Mouse (Mus musculus) intestine, postnatal 0 days (tissue): ENCODE measurements around the gene Mogs. TPM values are rescaled to one million over a fixed set of nuclear protein-coding genes. Genes with fewer than 3 reads are reported as not detected.

Source experiments
- ATAC-seq: fragments of 200-750 bp; cut with Nextera tagmentation; 2 replicates; pipeline ENCODE4 v1.8.0; 2017; ENCODE audit warnings: mild to moderate bottlenecking, moderate TSS enrichment, moderate library complexity
- H3K27ac ChIP-seq: fragments of 300-500 bp; sonication (generic); 2 replicates; pipeline ENCODE4 v1.5.1; 2014; ENCODE audit warnings: mild to moderate bottlenecking, low read depth, low read length, moderate library complexity
- H3K27me3 ChIP-seq: fragments of 300-500 bp; sonication (generic); replicated peaks from 2 replicates; pipeline ENCODE4 v1.6.1; 2014; ENCODE audit warnings: low read length, mixed read lengths; ENCODE audit not compliant: control insufficient read depth, insufficient read depth
- H3K36me3 ChIP-seq: fragments of 300-500 bp; sonication (generic); 2 replicates; pipeline ENCODE4 v1.6.1; 2014; ENCODE audit warnings: mild to moderate bottlenecking, moderate library complexity; ENCODE audit not compliant: control insufficient read depth, insufficient read depth
- H3K4me1 ChIP-seq: fragments of 300-500 bp; sonication (generic); replicated peaks from 2 replicates; pipeline ENCODE4 v1.6.1; 2014; ENCODE audit warnings: antibody characterized with exemption, low read length, mixed read lengths; ENCODE audit not compliant: control insufficient read depth, insufficient read depth
- H3K4me2 ChIP-seq: fragments of 300-500 bp; sonication (generic); replicated peaks from 2 replicates; pipeline ENCODE4 v1.6.1; 2014; ENCODE audit warnings: low read depth, mild to moderate bottlenecking, moderate library complexity
- H3K4me3 ChIP-seq: fragments of 300-500 bp; sonication (generic); 2 replicates; pipeline ENCODE4 v1.5.1; 2014; ENCODE audit warnings: low read depth, low read length
- H3K9ac ChIP-seq: fragments of 300-500 bp; sonication (generic); 2 replicates; pipeline ENCODE4 v1.6.1; 2014; ENCODE audit warnings: mild to moderate bottlenecking, low read depth, low read length
- H3K9me3 ChIP-seq: fragments of 300-500 bp; sonication (generic); 2 replicates; pipeline ENCODE4 v1.6.1; 2016; ENCODE audit warnings: mixed run types; ENCODE audit not compliant: control insufficient read depth
- CTCF ChIP-seq: sonication (generic); IDR thresholded peaks from 2 replicates; pipeline ENCODE4 v1.5.1; 2016; ENCODE audit warnings: low read depth, mild to moderate bottlenecking, control low read depth, antibody characterized with exemption, moderate library complexity
- WGBS: fragments of 180-500 bp; shearing (Covaris S2); extraction: QIAGEN DNeasy Blood & Tissue Kit; methylation state at CpG from one replicate; pipeline ENCODE4 v1.1.7; 2014; 5-methylcytosine and 5-hydroxymethylcytosine counted together
- polyA plus RNA-seq: library from polyadenylated mRNA; unstranded; fragments of >200 nt; fragmentation: Nextera tagmentation; extraction: Ambion mirVana; gene quantifications from 2 replicates; pipeline ENCODE4 v1.2.1, GENCODE M21; 2015

Gene Mogs
- polyA plus RNA-seq, 1 experiment from 2014 or later: 20.9 TPM

DNA sequence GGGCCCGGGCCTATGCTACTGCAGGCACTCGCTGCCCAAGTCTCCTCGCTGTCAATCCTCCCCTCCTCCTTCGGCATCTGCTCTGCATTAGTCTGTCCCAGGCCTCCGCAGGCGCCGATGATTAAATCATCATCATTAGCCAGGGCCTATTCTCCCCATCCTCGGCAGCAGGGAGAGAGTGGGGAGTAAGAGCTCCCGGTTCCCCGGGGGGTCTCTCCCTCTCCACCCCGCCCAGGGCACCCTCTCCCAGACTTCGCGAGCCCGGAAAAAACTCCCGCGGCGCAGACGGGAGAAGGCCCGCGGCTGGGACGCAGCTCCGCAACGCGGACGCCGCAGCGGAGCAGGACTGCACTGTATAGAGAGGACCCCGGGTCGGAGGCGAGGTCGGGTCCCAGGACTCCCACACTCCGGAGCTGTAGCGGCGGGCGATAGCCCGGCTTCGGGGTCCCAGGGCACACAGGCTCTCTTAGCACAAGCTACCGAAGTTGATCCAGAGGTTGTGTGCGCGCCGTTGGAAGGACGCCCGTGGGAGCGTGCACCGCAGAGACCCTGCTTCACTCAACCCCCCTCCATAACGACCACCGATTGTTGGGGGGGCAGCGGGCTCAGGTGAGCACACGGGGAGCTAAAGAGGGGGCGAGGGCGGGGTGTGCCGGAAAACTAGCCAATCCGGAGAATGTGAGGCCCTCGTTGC is 37.5 kb upstream of the Mogs start, which contains the start of gene Pcgf1:
Gene Pcgf1 (plus strand): TSS at position 240 of the 694 bp plus-strand sequence.
- Histone ChIP-seq H3K9ac (peak within 1 kb of the TSS; percentile 47), H3K4me2 (peak within 1 kb of the TSS; percentile 98), H3K36me3 (peaks cover 21% of the 10 kb centered on the region; the same call in 1 of the 2 replicates), H3K27ac (peak within 1 kb of the TSS; percentile 74; the same call in 1 of the 2 replicates), H3K9me3 (no peaks in the 10 kb centered on the region), H3K27me3 (peaks cover 38% of the 10 kb centered on the region), H3K4me1 (0 out of 2 replicates have a peak, but pooled peaks cover 3% of the 10 kb centered on the region), H3K4me3 (peak within 1 kb of the TSS; percentile 61)
- peak; percentile 28 for ATAC-seq
- under 1% methylated on average over 54 of the region's 54 CpGs for WGBS
- no peak for TF ChIP-seq CTCF

GRCm38 (mm10) chr6:83078324-83078858 is 36.9 kb upstream of the Mogs start:
- peaks cover 22% of the 10 kb centered on the region; the same call in 1 of the 2 replicates for H3K36me3 ChIP-seq
- peak overlapping the region; percentile 47 for H3K9ac ChIP-seq
- H3K4me1 ChIP-seq: 0 out of 2 replicates have a peak, but pooled peaks cover 3% of the 10 kb centered on the region
- peaks cover 38% of the 10 kb centered on the region for H3K27me3 ChIP-seq
- WGBS: under 1% methylated on average over 46 of the region's 46 CpGs
- peak overlapping the region; percentile 74; the same call in 1 of the 2 replicates for H3K27ac ChIP-seq
- peak overlapping the region; percentile 98 for H3K4me2 ChIP-seq
- TF ChIP-seq CTCF: peak; percentile 80
- H3K9me3 ChIP-seq: no peaks in the 10 kb centered on the region
- peak; percentile 93 for ATAC-seq
- peak overlapping the region; percentile 61 for H3K4me3 ChIP-seq

DNA sequence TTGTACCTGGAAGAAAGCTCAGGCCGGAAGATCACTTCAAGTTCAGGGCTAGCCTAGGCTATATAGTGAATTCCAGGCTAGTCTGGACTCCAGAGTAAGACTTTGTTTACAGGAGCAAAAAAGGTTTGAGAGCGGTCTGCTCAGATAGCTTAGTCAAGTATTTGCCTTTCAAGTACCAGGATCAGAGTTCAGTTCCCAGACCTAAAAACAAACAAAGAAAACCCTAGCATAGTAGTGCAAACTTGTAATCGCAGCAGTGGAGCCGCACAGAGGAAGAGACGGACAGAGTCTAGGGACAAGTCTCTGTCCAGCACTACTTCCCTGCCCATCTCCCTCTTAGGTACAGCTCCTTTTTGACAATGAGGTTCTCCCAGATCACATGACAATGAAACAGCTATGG is 35.1 kb upstream of the Mogs start:
- no peak overlapping the region for H3K9ac ChIP-seq
- 0 out of 2 replicates have a peak, but pooled peaks cover 3% of the 10 kb centered on the region for H3K4me1 ChIP-seq
- no peak for ATAC-seq
- no peak for TF ChIP-seq CTCF
- peaks cover 22% of the 10 kb centered on the region; the same call in 1 of the 2 replicates for H3K36me3 ChIP-seq
- no peak overlapping the region for H3K27ac ChIP-seq
- H3K4me2 ChIP-seq: no peak overlapping the region
- H3K27me3 ChIP-seq: peaks cover 36% of the 10 kb centered on the region
- no peak overlapping the region for H3K4me3 ChIP-seq
- 84% methylated on average over 5 of the region's 5 CpGs for WGBS
- no peaks in the 10 kb centered on the region for H3K9me3 ChIP-seq

- no peak overlapping the region for H3K4me3 ChIP-seq
- ATAC-seq: no peak
- H3K27me3 ChIP-seq: peaks cover 52% of the 10 kb centered on the region
- no peaks in the 10 kb centered on the region for H3K4me1 ChIP-seq
- H3K36me3 ChIP-seq: peaks cover 22% of the 10 kb centered on the region; the same call in 1 of the 2 replicates
- H3K9ac ChIP-seq: no peak overlapping the region
- 44% methylated on average over 5 of the region's 5 CpGs for WGBS
- H3K27ac ChIP-seq: no peak overlapping the region
- TF ChIP-seq CTCF: no peak
- no peak overlapping the region for H3K4me2 ChIP-seq
- H3K9me3 ChIP-seq: no peaks in the 10 kb centered on the region
Measured at GRCm38 (mm10) chr6:83083497-83083896, 31.8 kb upstream of the Mogs start.

GRCm38 (mm10) chr6:83084477-83084876 is 30.8 kb upstream of the Mogs start:
- Histone ChIP-seq H3K36me3 (peaks cover 22% of the 10 kb centered on the region; the same call in 1 of the 2 replicates), H3K4me2 (no peak overlapping the region), H3K27me3 (peaks cover 58% of the 10 kb centered on the region), H3K9me3 (no peaks in the 10 kb centered on the region), H3K4me1 (no peaks in the 10 kb centered on the region), H3K27ac (no peak overlapping the region), H3K9ac (no peak overlapping the region), H3K4me3 (no peak overlapping the region)
- whole genome bisulfite sequencing: 17% methylated on average over 6 of the region's 6 CpGs
- TF ChIP-seq CTCF: no peak
- ATAC-seq: no peak

DNA sequence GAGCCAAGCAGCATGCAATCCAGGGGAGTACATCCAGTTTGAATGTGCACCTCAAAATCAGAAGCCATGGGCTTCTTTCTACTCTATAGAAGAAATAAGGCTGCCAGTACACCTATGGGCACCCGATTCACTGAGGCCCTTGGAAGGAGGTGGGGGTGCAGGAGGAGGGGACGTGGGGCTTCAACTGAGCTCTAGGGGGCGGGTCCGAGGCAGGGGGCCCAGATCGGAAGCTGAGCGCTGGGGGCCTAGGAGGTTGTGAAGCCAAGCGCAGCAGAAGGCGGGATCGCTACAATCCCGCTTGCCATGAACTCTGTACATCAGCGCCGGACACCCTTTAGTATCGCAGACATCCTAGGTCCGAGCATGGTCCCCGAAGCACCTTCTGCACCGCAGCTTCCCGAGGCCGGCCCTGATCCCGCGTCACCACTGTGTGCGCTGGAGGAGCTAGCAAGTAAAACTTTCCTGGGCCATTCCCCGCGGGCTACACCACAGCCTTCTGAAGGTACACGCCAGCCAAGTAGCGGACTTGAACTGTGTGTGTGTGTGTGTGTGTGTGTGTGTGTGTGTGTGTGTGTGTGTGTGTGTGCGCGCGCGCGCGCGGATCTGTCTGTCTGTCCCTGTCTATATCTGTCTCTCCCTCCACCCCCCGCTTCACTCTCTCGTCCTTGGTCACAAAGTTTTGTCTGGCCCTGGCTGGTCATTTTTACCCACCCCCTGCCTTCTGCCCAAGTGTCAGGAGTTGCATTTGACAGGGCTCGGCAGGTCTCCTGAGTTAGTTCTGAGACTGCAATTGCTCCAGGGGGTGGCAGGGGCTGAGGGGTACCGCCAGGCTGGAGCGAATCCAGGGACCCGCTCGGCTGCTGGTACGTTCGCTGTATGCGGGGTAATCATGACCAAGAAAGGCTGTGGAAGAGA is 28.9 kb upstream of the Mogs start, which contains the start of gene Lbx2:
Gene Lbx2 (plus strand): TSS at position 247 of the 915 bp plus-strand sequence.
- Histone ChIP-seq H3K4me3 (peak within 1 kb of the TSS; percentile 32; the same call in 1 of the 2 replicates), H3K4me2 (peak within 1 kb of the TSS; percentile 55), H3K27ac (no peak within 1 kb of the TSS), H3K27me3 (peaks cover 64% of the 10 kb centered on the region), H3K4me1 (no peaks in the 10 kb centered on the region), H3K9ac (no peak within 1 kb of the TSS), H3K9me3 (no peaks in the 10 kb centered on the region), H3K36me3 (peaks cover 14% of the 10 kb centered on the region; the same call in 1 of the 2 replicates)
- no peak for ATAC-seq
- WGBS: 7% methylated on average over 42 of the region's 42 CpGs
- TF ChIP-seq CTCF: no peak
